Mouse (Mus musculus) layer of hippocampus, adult 8-10 months (tissue): ENCODE results near the gene Nxf1. TPM values are rescaled to one million over a fixed set of nuclear protein-coding genes. Genes with fewer than 3 reads are reported as not detected.

ENCODE experiments used
- DNase-seq, 2 experiments: peaks; one replicate each; pipeline ENCODE4 v3.0.0; 2022; ENCODE audit warnings: low spot score in 2 of 2
- total RNA-seq, 4 experiments: library from RNA; stranded (reverse); gene quantifications; 2 replicates each; pipeline ENCODE4 v1.2.4; 2022

Gene Nxf1
- total RNA-seq, 4 experiments from 2014 or later, result 80.5 to 120 (median 102) TPM

GRCm38 (mm10) chr19:8763276-8763675, 6.4 kb downstream of the Nxf1 start:
- no peak for DNase-seq

- DNase-seq, result no peak
Observed at GRCm38 (mm10) chr19:8765562-8765961, 8.7 kb downstream of the Nxf1 start.

- DNase-seq, result peak; percentile 72 to 80
Observed at GRCm38 (mm10) chr19:8770567-8771270, 13.8 kb downstream of the Nxf1 start, which contains the start of gene Tmem223. Tmem223 (plus strand) TSS chr19:8770996.

- DNase-seq, result no peak
Observed at GRCm38 (mm10) chr19:8772996-8773395, 16.1 kb downstream of the Nxf1 start.

- DNase-seq, result no peak
Observed at GRCm38 (mm10) chr19:8773409-8773808, 16.5 kb downstream of the Nxf1 start.

- peak; percentile 94 to 95 for DNase-seq
Observed at GRCm38 (mm10) chr19:8774086-8774835, 17.4 kb downstream of the Nxf1 start, which contains the start of gene Tmem179b. Tmem179b (minus strand) TSS chr19:8774467.

GRCm38 (mm10) chr19:8774951-8775421, 18.1 kb downstream of the Nxf1 start:
- DNase-seq, result peak in 1 of 2 experiments; percentile 33

- DNase-seq, result peak; percentile 94 to 95
Observed at GRCm38 (mm10) chr19:8786008-8786781, 29.3 kb downstream of the Nxf1 start, which contains the start of gene Taf6l. Taf6l (minus strand) TSS chr19:8786417.

GRCm38 (mm10) chr19:8788521-8788920, 31.6 kb downstream of the Nxf1 start:
- DNase-seq, result no peak

GRCm38 (mm10) chr19:8789171-8789570, 32.3 kb downstream of the Nxf1 start:
- DNase-seq, result peak in 1 of 2 experiments; percentile 43

GRCm38 (mm10) chr19:8790171-8790570, 33.3 kb downstream of the Nxf1 start:
- DNase-seq, result no peak

- peak; percentile 88 to 89 for DNase-seq
Observed at GRCm38 (mm10) chr19:8798264-8798946, 41.5 kb downstream of the Nxf1 start, which contains the start of gene Polr2g. Polr2g (minus strand) TSS chr19:8798577.

GRCm38 (mm10) chr19:8798947-8799315, 42.1 kb downstream of the Nxf1 start:
- DNase-seq, result no peak

- DNase-seq, result peak; percentile 96 to 98
Observed at GRCm38 (mm10) chr19:8802130-8802821, 45.4 kb downstream of the Nxf1 start, which contains the start of gene Zbtb3. Zbtb3 (plus strand) TSS chr19:8802555.

- no peak for DNase-seq
Observed at GRCm38 (mm10) chr19:8803204-8803780, 46.4 kb downstream of the Nxf1 start.

GRCm38 (mm10) chr19:8803879-8804660, 47.2 kb downstream of the Nxf1 start:
- no peak for DNase-seq

GRCm38 (mm10) chr19:8806810-8807209, 49.9 kb downstream of the Nxf1 start:
- DNase-seq, result no peak

GRCm38 (mm10) chr19:8815812-8816211, 58.9 kb downstream of the Nxf1 start:
- no peak for DNase-seq

- no peak for DNase-seq
Observed at GRCm38 (mm10) chr19:8817001-8817400, 60.1 kb downstream of the Nxf1 start.
